Mouse (Mus musculus): ENCODE data around the gene Ralgps2. TPM values are rescaled to one million over a fixed set of nuclear protein-coding genes. Genes with fewer than 3 reads are reported as not detected.

The Ralgps2 gene
- polyA plus RNA-seq, 1 experiment from 2014 or later = 55.2 TPM

GRCm38 (mm10) chr1:156914942-156915341 lies 24.5 kb downstream of the Ralgps2 start:
- H3K4me3 ChIP-seq = no peak overlapping the region
- no peaks in the 10 kb centered on the region for H3K36me3 ChIP-seq
- WGBS = 74% methylated on average over 5 of the region's 5 CpGs

GRCm38 (mm10) chr1:156913190-156913589 lies 26.2 kb downstream of the Ralgps2 start:
- Histone ChIP-seq H3K27me3 (ENCODE audit: insufficient read depth, poor library complexity, severe bottlenecking) (no peaks in the 10 kb centered on the region), H3K27ac (no peak overlapping the region), H3K4me3 (no peak overlapping the region), H3K4me1 (no peaks in the 10 kb centered on the region), H3K36me3 (no peaks in the 10 kb centered on the region), H3K9me3 (no peaks in the 10 kb centered on the region)
- WGBS = 85% methylated on average over 6 of the region's 6 CpGs
- no peak for DNase-seq (ENCODE audit: low spot score)

More at GRCm38 (mm10) chr1:156914942-156915341, 24.5 kb downstream of the Ralgps2 start:
- no peak for DNase-seq (ENCODE audit: low spot score)
- Histone ChIP-seq H3K27me3 (ENCODE audit: insufficient read depth, poor library complexity, severe bottlenecking) (no peaks in the 10 kb centered on the region), H3K4me1 (no peaks in the 10 kb centered on the region), H3K27ac (no peak overlapping the region), H3K9me3 (no peaks in the 10 kb centered on the region)

DNA sequence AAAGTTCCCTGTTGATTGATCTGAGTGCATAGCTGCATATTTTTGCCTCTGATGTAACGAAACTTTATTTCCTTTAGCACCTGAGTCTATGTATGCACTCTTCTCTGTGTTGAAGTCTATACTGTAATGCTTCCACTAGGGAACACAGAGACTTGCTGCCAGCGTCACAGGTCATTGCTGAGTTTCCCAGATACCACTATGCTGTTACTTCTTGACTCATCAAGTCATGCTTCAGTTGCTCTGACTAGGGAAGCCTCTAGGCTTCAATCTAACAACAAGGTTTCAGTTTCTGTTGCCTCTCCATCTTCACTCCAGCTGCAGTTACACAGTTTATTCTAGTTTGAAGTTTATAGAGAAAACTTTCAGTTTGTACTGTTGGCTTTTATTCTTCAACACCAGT lies 28.5 kb downstream of the Ralgps2 start:
- H3K36me3 ChIP-seq = peaks cover 7% of the 10 kb centered on the region
- no peak overlapping the region for H3K4me3 ChIP-seq
- no peak overlapping the region for H3K27ac ChIP-seq
- H3K4me1 ChIP-seq = no peaks in the 10 kb centered on the region
- DNase-seq (ENCODE audit: low spot score) = no peak
- H3K9me3 ChIP-seq = no peaks in the 10 kb centered on the region
- WGBS = 62% methylated on average over 2 of the region's 2 CpGs
- H3K27me3 ChIP-seq (ENCODE audit: insufficient read depth, poor library complexity, severe bottlenecking) = no peaks in the 10 kb centered on the region

DNA sequence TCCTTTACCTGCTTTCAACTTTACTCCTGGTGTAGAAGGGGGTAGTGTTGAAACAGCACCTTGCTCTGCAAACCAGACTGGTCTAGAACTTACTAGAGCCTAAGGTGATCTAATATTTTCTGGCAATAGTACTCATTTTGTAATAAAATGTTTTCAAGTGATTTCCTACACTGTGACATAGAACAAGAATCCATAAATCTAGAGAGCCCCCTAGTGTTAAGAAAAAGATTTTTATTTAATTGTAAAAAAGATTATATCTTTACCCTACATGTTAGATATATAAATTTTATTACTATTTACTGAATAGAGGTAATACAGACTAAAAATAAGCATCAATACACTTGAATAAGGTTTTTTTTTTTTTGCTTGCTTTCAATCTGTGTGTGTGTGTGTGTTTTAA lies 29.6 kb downstream of the Ralgps2 start:
- H3K27me3 ChIP-seq (ENCODE audit: insufficient read depth, poor library complexity, severe bottlenecking) = no peaks in the 10 kb centered on the region
- peaks cover 7% of the 10 kb centered on the region for H3K36me3 ChIP-seq
- H3K4me1 ChIP-seq = no peaks in the 10 kb centered on the region
- DNase-seq (ENCODE audit: low spot score) = no peak
- H3K4me3 ChIP-seq = no peak overlapping the region
- H3K27ac ChIP-seq = no peak overlapping the region
- no peaks in the 10 kb centered on the region for H3K9me3 ChIP-seq

- Histone ChIP-seq H3K4me3 (no peak overlapping the region), H3K27ac (no peak overlapping the region), H3K36me3 (peaks cover 7% of the 10 kb centered on the region), H3K27me3 (ENCODE audit: insufficient read depth, poor library complexity, severe bottlenecking) (no peaks in the 10 kb centered on the region), H3K4me1 (no peaks in the 10 kb centered on the region), H3K9me3 (no peaks in the 10 kb centered on the region)
- no peak for DNase-seq (ENCODE audit: low spot score)
- 90% methylated on average over 4 of the region's 4 CpGs for WGBS
Observed at GRCm38 (mm10) chr1:156909265-156909664, 30.2 kb downstream of the Ralgps2 start.

DNA sequence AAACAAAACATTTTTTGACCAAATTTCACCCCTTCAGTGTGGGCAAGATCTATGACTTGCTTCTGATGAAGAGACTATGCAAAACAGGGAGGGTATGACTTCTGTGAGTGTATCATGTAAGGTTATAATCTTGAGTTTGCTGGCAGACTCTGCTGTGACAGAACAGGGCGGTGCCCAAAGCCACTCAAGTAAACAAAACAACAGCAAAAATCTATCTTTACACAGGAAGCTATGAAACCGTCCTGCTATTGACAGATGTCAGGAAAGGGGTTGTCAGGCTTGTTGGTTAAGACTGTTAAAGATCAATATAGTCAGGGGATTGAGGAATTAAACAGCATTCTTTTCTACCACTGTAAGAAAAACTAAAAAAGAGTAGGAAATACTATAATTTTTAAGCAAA lies 33.8 kb downstream of the Ralgps2 start:
- 73% methylated on average over 2 of the region's 2 CpGs for WGBS
- H3K4me3 ChIP-seq = no peak overlapping the region
- peaks cover 7% of the 10 kb centered on the region for H3K36me3 ChIP-seq
- no peak overlapping the region for H3K27ac ChIP-seq
- no peak for DNase-seq (ENCODE audit: low spot score)
- no peaks in the 10 kb centered on the region for H3K9me3 ChIP-seq
- H3K27me3 ChIP-seq (ENCODE audit: insufficient read depth, poor library complexity, severe bottlenecking) = no peaks in the 10 kb centered on the region
- 0 out of 2 replicates have a peak, but pooled peaks cover 5% of the 10 kb centered on the region for H3K4me1 ChIP-seq

DNA sequence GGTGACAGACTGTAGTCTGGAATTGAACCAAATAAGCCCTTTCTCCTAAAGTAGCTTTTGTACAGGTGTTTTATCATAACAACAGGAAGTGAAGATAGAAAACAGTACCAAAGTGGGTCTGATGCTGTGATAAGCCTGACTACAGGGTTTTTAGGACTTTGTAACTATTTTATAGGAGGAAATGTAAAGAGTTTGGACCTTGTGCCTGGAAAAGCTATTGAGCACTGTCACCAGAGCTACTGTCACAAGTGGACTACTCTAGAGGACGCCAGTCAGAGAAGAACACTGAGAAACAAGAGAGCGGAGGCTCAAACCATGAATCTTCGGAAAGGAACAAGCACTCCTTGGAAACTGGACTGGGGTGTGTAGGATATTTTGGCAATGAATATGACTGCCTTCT lies 35.5 kb downstream of the Ralgps2 start:
- Histone ChIP-seq H3K4me3 (no peak overlapping the region), H3K27ac (no peak overlapping the region), H3K27me3 (ENCODE audit: insufficient read depth, poor library complexity, severe bottlenecking) (no peaks in the 10 kb centered on the region), H3K4me1 (0 out of 2 replicates have a peak, but pooled peaks cover 5% of the 10 kb centered on the region), H3K9me3 (no peaks in the 10 kb centered on the region), H3K36me3 (peaks cover 19% of the 10 kb centered on the region)
- 93% methylated on average over 3 of the region's 3 CpGs for WGBS
- DNase-seq (ENCODE audit: low spot score) = no peak

GRCm38 (mm10) chr1:156901689-156902088 lies 37.7 kb downstream of the Ralgps2 start:
- DNase-seq (ENCODE audit: low spot score) = no peak
- H3K36me3 ChIP-seq = peaks cover 23% of the 10 kb centered on the region; the same call in 1 of the 2 replicates
- 73% methylated on average over 6 of the region's 6 CpGs for WGBS
- no peaks in the 10 kb centered on the region for H3K27me3 ChIP-seq (ENCODE audit: insufficient read depth, poor library complexity, severe bottlenecking)
- peaks cover 15% of the 10 kb centered on the region; the same call in 1 of the 2 replicates for H3K4me1 ChIP-seq
- no peak overlapping the region for H3K4me3 ChIP-seq
- no peaks in the 10 kb centered on the region for H3K9me3 ChIP-seq
- no peak overlapping the region for H3K27ac ChIP-seq

- H3K27me3 ChIP-seq (ENCODE audit: insufficient read depth, poor library complexity, severe bottlenecking) = no peaks in the 10 kb centered on the region
- WGBS = 89% methylated on average over 4 of the region's 4 CpGs
- no peak overlapping the region for H3K27ac ChIP-seq
- H3K36me3 ChIP-seq = peaks cover 24% of the 10 kb centered on the region
- no peaks in the 10 kb centered on the region for H3K9me3 ChIP-seq
- DNase-seq (ENCODE audit: low spot score) = no peak
- H3K4me1 ChIP-seq = no peaks in the 10 kb centered on the region
- H3K4me3 ChIP-seq = no peak overlapping the region
Observed at GRCm38 (mm10) chr1:156891561-156891960, 47.9 kb downstream of the Ralgps2 start.

- WGBS = 86% methylated on average over 4 of the region's 4 CpGs
- Histone ChIP-seq H3K9me3 (no peaks in the 10 kb centered on the region), H3K4me1 (no peaks in the 10 kb centered on the region), H3K36me3 (peaks cover 28% of the 10 kb centered on the region), H3K27me3 (ENCODE audit: insufficient read depth, poor library complexity, severe bottlenecking) (no peaks in the 10 kb centered on the region), H3K4me3 (no peak overlapping the region), H3K27ac (no peak overlapping the region)
- no peak for DNase-seq (ENCODE audit: low spot score)
Observed at GRCm38 (mm10) chr1:156888830-156889229, 50.6 kb downstream of the Ralgps2 start.

- DNase-seq (ENCODE audit: low spot score) = no peak
- H3K36me3 ChIP-seq = peaks cover 43% of the 10 kb centered on the region
Observed at GRCm38 (mm10) chr1:156885879-156886278, 53.5 kb downstream of the Ralgps2 start.

DNA sequence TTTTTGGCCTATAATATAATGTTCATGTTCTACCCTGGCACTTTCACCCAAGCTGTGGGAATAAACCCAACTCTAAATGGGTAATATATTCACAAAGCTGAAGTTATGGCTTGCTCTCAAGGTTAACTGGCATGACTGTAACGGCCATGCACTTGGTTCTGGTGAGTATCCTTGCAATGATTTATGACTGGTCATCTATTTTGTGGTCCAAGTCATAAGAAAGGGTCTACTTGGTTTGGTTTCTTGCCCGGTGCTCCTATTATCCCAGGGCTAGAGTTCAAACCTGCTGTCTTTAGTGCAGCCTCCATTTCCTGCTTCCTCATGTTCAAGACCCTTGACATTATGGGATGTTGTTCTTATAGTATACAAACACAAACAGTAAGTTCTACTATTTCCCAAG lies 54.6 kb downstream of the Ralgps2 start:
- no peaks in the 10 kb centered on the region for H3K27me3 ChIP-seq (ENCODE audit: insufficient read depth, poor library complexity, severe bottlenecking)
- no peak overlapping the region for H3K4me3 ChIP-seq
- peaks cover 40% of the 10 kb centered on the region for H3K36me3 ChIP-seq
- H3K9me3 ChIP-seq = no peaks in the 10 kb centered on the region
- no peak for DNase-seq (ENCODE audit: low spot score)
- H3K4me1 ChIP-seq = no peaks in the 10 kb centered on the region
- WGBS = 85% methylated on average over 2 of the region's 2 CpGs
- H3K27ac ChIP-seq = no peak overlapping the region

More at GRCm38 (mm10) chr1:156885879-156886278, 53.5 kb downstream of the Ralgps2 start:
- H3K9me3 ChIP-seq = no peaks in the 10 kb centered on the region
- H3K27ac ChIP-seq = no peak overlapping the region
- 85% methylated on average over 2 of the region's 2 CpGs for WGBS
- H3K27me3 ChIP-seq (ENCODE audit: insufficient read depth, poor library complexity, severe bottlenecking) = no peaks in the 10 kb centered on the region
- H3K4me3 ChIP-seq = no peak overlapping the region
- H3K4me1 ChIP-seq = no peaks in the 10 kb centered on the region

- Histone ChIP-seq H3K36me3 (peaks cover 4% of the 10 kb centered on the region; the same call in 1 of the 2 replicates), H3K4me1 (peaks cover 12% of the 10 kb centered on the region), H3K27me3 (ENCODE audit: insufficient read depth, poor library complexity, severe bottlenecking) (no peaks in the 10 kb centered on the region), H3K4me3 (no peak overlapping the region), H3K27ac (no peak overlapping the region), H3K9me3 (no peaks in the 10 kb centered on the region)
- WGBS = 69% methylated on average over 4 of the region's 4 CpGs
- no peak for DNase-seq (ENCODE audit: low spot score)
Observed at GRCm38 (mm10) chr1:156870616-156871015, 68.8 kb downstream of the Ralgps2 start.

GRCm38 (mm10) chr1:156870028-156870427 lies 69.4 kb downstream of the Ralgps2 start:
- 81% methylated on average over 5 of the region's 5 CpGs for WGBS

More at GRCm38 (mm10) chr1:156870028-156870427, 69.4 kb downstream of the Ralgps2 start:
- H3K4me1 ChIP-seq = peaks cover 13% of the 10 kb centered on the region
- no peaks in the 10 kb centered on the region for H3K27me3 ChIP-seq (ENCODE audit: insufficient read depth, poor library complexity, severe bottlenecking)
- no peaks in the 10 kb centered on the region for H3K9me3 ChIP-seq
- no peak for DNase-seq (ENCODE audit: low spot score)
- no peak overlapping the region for H3K27ac ChIP-seq
- peaks cover 4% of the 10 kb centered on the region; the same call in 1 of the 2 replicates for H3K36me3 ChIP-seq
- no peak overlapping the region for H3K4me3 ChIP-seq
